In genomic region chrX:166932472-166932871, GRCm38 (mm10) we compare ENCODE assay signal across 21 mouse cellular contexts.
"Had no signal": no experiment of that assay in that cellular context is flagged by ENCODE, and none has a peak within 500 bp of the region (broad histone marks: within the 10 kb centered on the region; RNA-seq: fewer than 3 reads in every experiment).

No protein-coding gene starts in this region.

- H3K4me2 ChIP-seq: limb, embryonic 12.5 days; limb, embryonic 15.5 days; liver, embryonic 11.5 days; lung, embryonic 14.5 days; midbrain, embryonic 12.5 days; midbrain, embryonic 15.5 days; neural tube, embryonic 12.5 days; neural tube, embryonic 15.5 days; stomach, embryonic 15.5 days had no signal

- H3K4me3 ChIP-seq: limb, embryonic 12.5 days; limb, embryonic 15.5 days; midbrain, embryonic 12.5 days; midbrain, embryonic 15.5 days; neural tube, embryonic 12.5 days; neural tube, embryonic 15.5 days; stomach, embryonic 15.5 days had no signal

- H3K36me3 ChIP-seq: limb, embryonic 12.5 days; limb, embryonic 15.5 days; midbrain, embryonic 12.5 days; midbrain, embryonic 15.5 days; neural tube, embryonic 12.5 days; neural tube, embryonic 15.5 days; stomach, embryonic 15.5 days had no signal

- DNase-seq: kidney, adult 8-10 months; kidney, postnatal 14 days; kidney, postnatal 4 days; left cerebral cortex, postnatal 4 days; liver, postnatal 0 days; lung, embryonic 14.5 days; right cerebral cortex, adult 18-20 months; right cerebral cortex, postnatal 14 days; spleen, adult 18-20 months; thymus, postnatal 25 days had no signal

- H3K4me1 ChIP-seq: limb, embryonic 12.5 days; limb, embryonic 15.5 days; midbrain, embryonic 15.5 days; neural tube, embryonic 12.5 days; neural tube, embryonic 15.5 days; stomach, embryonic 15.5 days had no signal

- H3K9me3 ChIP-seq: limb, embryonic 12.5 days; limb, embryonic 15.5 days; midbrain, embryonic 12.5 days; midbrain, embryonic 15.5 days; neural tube, embryonic 12.5 days; neural tube, embryonic 15.5 days; stomach, embryonic 15.5 days had no signal

- H3K27ac ChIP-seq: limb, embryonic 12.5 days; limb, embryonic 15.5 days; liver, embryonic 14.5 days; macrophage; midbrain, embryonic 12.5 days; midbrain, embryonic 15.5 days; neural tube, embryonic 12.5 days; neural tube, embryonic 15.5 days; stomach, embryonic 15.5 days had no signal

- H3K27me3 ChIP-seq: limb, embryonic 15.5 days; neural tube, embryonic 12.5 days; stomach, embryonic 15.5 days had no signal

- ATAC-seq: liver, postnatal 0 days; lung, postnatal 0 days; midbrain, embryonic 15.5 days had no signal

- H3K9ac ChIP-seq: limb, embryonic 12.5 days; limb, embryonic 15.5 days; liver, embryonic 14.5 days; liver, postnatal 0 days; lung, embryonic 14.5 days; midbrain, embryonic 12.5 days; midbrain, embryonic 15.5 days; neural tube, embryonic 12.5 days; neural tube, embryonic 15.5 days; stomach, embryonic 15.5 days had no signal
